Mouse (Mus musculus): ENCODE data around the gene Apeh. TPM values are rescaled to one million over a fixed set of nuclear protein-coding genes. Genes with fewer than 3 reads are reported as not detected.

Apeh gene
- total and polyA plus RNA-seq, 2 experiments from 2014 or later, result 39.6 to 47.8 TPM

- DNase-seq (ENCODE audit: low spot score), result no peak
- Histone ChIP-seq H3K9me3 (ENCODE audit: low read length) (no peaks in the 10 kb centered on the region), H3K4me3 (ENCODE audit: low read length) (no peak overlapping the region), H3K4me2 (ENCODE audit: low read depth, low read length) (no peak overlapping the region), H3K27me3 (ENCODE audit: insufficient read depth, low read length) (no peaks in the 10 kb centered on the region), H3K9ac (replicated peaks; ENCODE audit: low read length) (no peak overlapping the region), H3K27ac (no peak overlapping the region), H3K4me1 (ENCODE audit: insufficient read depth, low read length) (no peaks in the 10 kb centered on the region), H3K36me3 (ENCODE audit: insufficient read depth, low read length) (peaks cover 19% of the 10 kb centered on the region)
- no peak for ATAC-seq
- 90% methylated on average over 4 of the region's 4 CpGs for WGBS
- TF ChIP-seq CTCF (IDR thresholded peaks at IDR 0.05; ENCODE audit: low read depth), result no peak
Observed at GRCm38 (mm10) chr9:108071801-108072200, 22.6 kb downstream of the Apeh start.

GRCm38 (mm10) chr9:108069529-108069928 is 24.9 kb downstream of the Apeh start:
- WGBS, result 88% methylated on average over 7 of the region's 7 CpGs

GRCm38 (mm10) chr9:108069007-108069406 is 25.4 kb downstream of the Apeh start:
- TF ChIP-seq CTCF (IDR thresholded peaks at IDR 0.05; ENCODE audit: low read depth), result no peak
- ATAC-seq (no peak), DNase-seq (ENCODE audit: low spot score) (no peak)
- H3K27me3 ChIP-seq (ENCODE audit: insufficient read depth, low read length), result no peaks in the 10 kb centered on the region
- peaks cover 20% of the 10 kb centered on the region for H3K36me3 ChIP-seq (ENCODE audit: insufficient read depth, low read length)
- H3K9ac ChIP-seq (replicated peaks; ENCODE audit: low read length), result no peak overlapping the region
- H3K4me3 ChIP-seq (ENCODE audit: low read length), result no peak overlapping the region
- H3K4me2 ChIP-seq (ENCODE audit: low read depth, low read length), result no peak overlapping the region
- no peaks in the 10 kb centered on the region for H3K4me1 ChIP-seq (ENCODE audit: insufficient read depth, low read length)
- WGBS, result 92% methylated on average over 9 of the region's 9 CpGs
- H3K9me3 ChIP-seq (ENCODE audit: low read length), result no peaks in the 10 kb centered on the region
- H3K27ac ChIP-seq, result no peak overlapping the region

More at GRCm38 (mm10) chr9:108069529-108069928, 24.9 kb downstream of the Apeh start:
- H3K4me2 ChIP-seq (ENCODE audit: low read depth, low read length), result no peak overlapping the region
- TF ChIP-seq CTCF (IDR thresholded peaks at IDR 0.05; ENCODE audit: low read depth), result no peak
- H3K4me3 ChIP-seq (ENCODE audit: low read length), result no peak overlapping the region
- ATAC-seq (no peak), DNase-seq (ENCODE audit: low spot score) (no peak)
- no peak overlapping the region for H3K9ac ChIP-seq (replicated peaks; ENCODE audit: low read length)
- H3K36me3 ChIP-seq (ENCODE audit: insufficient read depth, low read length), result peaks cover 19% of the 10 kb centered on the region
- no peaks in the 10 kb centered on the region for H3K27me3 ChIP-seq (ENCODE audit: insufficient read depth, low read length)
- H3K27ac ChIP-seq, result no peak overlapping the region
- H3K4me1 ChIP-seq (ENCODE audit: insufficient read depth, low read length), result no peaks in the 10 kb centered on the region
- no peaks in the 10 kb centered on the region for H3K9me3 ChIP-seq (ENCODE audit: low read length)

GRCm38 (mm10) chr9:108067900-108068299 is 26.5 kb downstream of the Apeh start:
- Histone ChIP-seq H3K27ac (no peak overlapping the region), H3K4me2 (ENCODE audit: low read depth, low read length) (no peak overlapping the region), H3K9ac (replicated peaks; ENCODE audit: low read length) (no peak overlapping the region), H3K36me3 (ENCODE audit: insufficient read depth, low read length) (peaks cover 31% of the 10 kb centered on the region), H3K4me1 (ENCODE audit: insufficient read depth, low read length) (no peaks in the 10 kb centered on the region), H3K9me3 (ENCODE audit: low read length) (no peaks in the 10 kb centered on the region), H3K27me3 (ENCODE audit: insufficient read depth, low read length) (no peaks in the 10 kb centered on the region), H3K4me3 (ENCODE audit: low read length) (no peak overlapping the region)
- WGBS, result 18% methylated on average over 8 of the region's 8 CpGs
- ATAC-seq (peak; percentile 19; the same call in 1 of the 2 replicates), DNase-seq (ENCODE audit: low spot score) (peak; percentile 89)
- peak; percentile 98 for TF ChIP-seq CTCF (IDR thresholded peaks at IDR 0.05; ENCODE audit: low read depth)

GRCm38 (mm10) chr9:108067199-108067598 is 27.2 kb downstream of the Apeh start:
- DNase-seq (ENCODE audit: low spot score) (no peak), ATAC-seq (no peak)
- TF ChIP-seq CTCF (IDR thresholded peaks at IDR 0.05; ENCODE audit: low read depth), result no peak
- H3K4me2 ChIP-seq (ENCODE audit: low read depth, low read length), result no peak overlapping the region
- no peaks in the 10 kb centered on the region for H3K4me1 ChIP-seq (ENCODE audit: insufficient read depth, low read length)
- peaks cover 38% of the 10 kb centered on the region for H3K36me3 ChIP-seq (ENCODE audit: insufficient read depth, low read length)
- H3K9ac ChIP-seq (replicated peaks; ENCODE audit: low read length), result no peak overlapping the region
- WGBS, result 75% methylated on average over 7 of the region's 7 CpGs
- no peak overlapping the region for H3K4me3 ChIP-seq (ENCODE audit: low read length)
- H3K27ac ChIP-seq, result no peak overlapping the region
- no peaks in the 10 kb centered on the region for H3K27me3 ChIP-seq (ENCODE audit: insufficient read depth, low read length)
- H3K9me3 ChIP-seq (ENCODE audit: low read length), result no peaks in the 10 kb centered on the region

- Histone ChIP-seq H3K4me1 (ENCODE audit: insufficient read depth, low read length) (no peaks in the 10 kb centered on the region), H3K9me3 (ENCODE audit: low read length) (no peaks in the 10 kb centered on the region), H3K4me3 (ENCODE audit: low read length) (no peak overlapping the region), H3K4me2 (ENCODE audit: low read depth, low read length) (no peak overlapping the region), H3K27me3 (ENCODE audit: insufficient read depth, low read length) (no peaks in the 10 kb centered on the region), H3K27ac (no peak overlapping the region), H3K36me3 (ENCODE audit: insufficient read depth, low read length) (peaks cover 31% of the 10 kb centered on the region), H3K9ac (replicated peaks; ENCODE audit: low read length) (no peak overlapping the region)
- TF ChIP-seq CTCF (IDR thresholded peaks at IDR 0.05; ENCODE audit: low read depth), result peak; percentile 79
- DNase-seq (ENCODE audit: low spot score), result peak; percentile 79
- 31% methylated on average over 5 of the region's 5 CpGs for WGBS
- peak; percentile 77 for ATAC-seq
Observed at GRCm38 (mm10) chr9:108065491-108066011, 28.9 kb downstream of the Apeh start.

GRCm38 (mm10) chr9:108063361-108063760 is 31.0 kb downstream of the Apeh start:
- no peak overlapping the region for H3K9ac ChIP-seq (replicated peaks; ENCODE audit: low read length)
- DNase-seq (ENCODE audit: low spot score) (no peak), ATAC-seq (no peak)
- no peak for TF ChIP-seq CTCF (IDR thresholded peaks at IDR 0.05; ENCODE audit: low read depth)
- 88% methylated on average over 12 of the region's 12 CpGs for WGBS
- no peak overlapping the region for H3K27ac ChIP-seq
- no peaks in the 10 kb centered on the region for H3K27me3 ChIP-seq (ENCODE audit: insufficient read depth, low read length)
- H3K36me3 ChIP-seq (ENCODE audit: insufficient read depth, low read length), result peaks cover 31% of the 10 kb centered on the region
- no peaks in the 10 kb centered on the region for H3K9me3 ChIP-seq (ENCODE audit: low read length)
- no peak overlapping the region for H3K4me2 ChIP-seq (ENCODE audit: low read depth, low read length)
- no peaks in the 10 kb centered on the region for H3K4me1 ChIP-seq (ENCODE audit: insufficient read depth, low read length)
- no peak overlapping the region for H3K4me3 ChIP-seq (ENCODE audit: low read length)

All from hindbrain, postnatal 0 days (tissue).